Mouse (Mus musculus) spleen, adult 18-20 months (tissue): ENCODE measurements around the gene Spryd7.
A peak's percentile ranks its signal among the peaks of the same experiment; 100 is the strongest.

Experiments used
- DNase-seq, 2 experiments: peaks; one replicate each; pipeline ENCODE4 v3.0.0; 2022; ENCODE audit warnings: mixed read lengths in 2 of 2

Spryd7 gene

DNA sequence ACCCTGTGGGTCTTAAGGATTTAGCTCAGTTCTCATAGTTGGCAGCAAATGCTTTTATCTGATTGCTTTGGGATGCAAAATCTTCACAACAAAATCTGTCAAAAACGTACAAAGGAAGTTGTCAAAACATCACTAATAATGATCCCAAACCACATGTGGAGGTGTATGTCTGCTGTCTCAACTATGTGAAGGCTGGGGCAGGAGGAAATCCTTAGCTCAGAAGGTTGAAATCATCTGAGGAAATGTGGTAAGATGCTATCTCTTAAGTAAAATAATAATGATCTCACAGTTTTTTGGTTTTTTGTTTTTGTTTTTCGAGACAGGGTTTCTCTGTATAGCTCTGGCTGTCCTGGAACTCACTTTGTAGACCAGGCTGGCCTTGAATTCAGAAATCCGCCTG is 20.9 kb downstream of the Spryd7 start:
- DNase-seq = no peak

GRCm38 (mm10) chr14:61530966-61531365 is 25.7 kb downstream of the Spryd7 start:
- no peak for DNase-seq

DNA sequence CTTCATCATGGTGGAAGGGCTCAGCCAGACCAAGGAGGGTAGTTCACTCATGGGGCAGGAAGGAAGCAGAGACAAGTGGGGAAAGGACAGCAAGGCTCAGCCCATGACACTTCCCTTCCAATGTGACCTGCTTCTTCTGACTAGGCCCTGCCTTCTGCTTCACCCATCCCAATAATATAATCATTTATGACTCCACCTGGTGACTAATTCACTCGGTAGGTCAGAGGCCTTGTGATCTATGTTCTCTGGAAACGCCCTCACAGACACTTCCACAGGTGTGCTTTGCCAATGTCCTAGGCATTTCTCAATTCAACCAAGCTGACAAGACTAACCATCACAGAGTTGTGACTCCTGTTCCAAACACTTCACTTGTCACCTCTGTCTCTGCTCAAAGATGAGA is 26.3 kb downstream of the Spryd7 start:
- no peak for DNase-seq

GRCm38 (mm10) chr14:61529533-61529932 is 27.2 kb downstream of the Spryd7 start:
- DNase-seq = no peak

- no peak for DNase-seq
Observed at GRCm38 (mm10) chr14:61526006-61526405, 30.7 kb downstream of the Spryd7 start.

DNA sequence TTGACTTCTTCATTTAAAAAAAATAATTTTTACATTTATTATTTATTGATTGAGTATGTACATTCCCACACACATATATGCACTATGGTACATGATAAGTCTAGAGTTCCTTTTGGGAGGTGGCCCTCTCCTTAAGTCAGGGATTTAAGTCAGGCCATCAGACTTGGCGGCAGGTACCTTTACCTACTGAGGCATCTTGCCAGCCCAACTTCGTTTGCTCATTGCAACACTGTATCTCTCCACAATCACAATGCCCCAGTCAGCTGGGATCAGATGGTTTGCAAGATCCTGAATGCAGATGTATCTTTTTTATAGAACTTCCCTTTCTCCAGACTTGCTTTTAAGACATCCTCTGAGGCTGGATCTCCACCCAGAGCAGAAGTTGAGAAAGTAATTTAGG is 32.9 kb downstream of the Spryd7 start:
- no peak for DNase-seq

DNA sequence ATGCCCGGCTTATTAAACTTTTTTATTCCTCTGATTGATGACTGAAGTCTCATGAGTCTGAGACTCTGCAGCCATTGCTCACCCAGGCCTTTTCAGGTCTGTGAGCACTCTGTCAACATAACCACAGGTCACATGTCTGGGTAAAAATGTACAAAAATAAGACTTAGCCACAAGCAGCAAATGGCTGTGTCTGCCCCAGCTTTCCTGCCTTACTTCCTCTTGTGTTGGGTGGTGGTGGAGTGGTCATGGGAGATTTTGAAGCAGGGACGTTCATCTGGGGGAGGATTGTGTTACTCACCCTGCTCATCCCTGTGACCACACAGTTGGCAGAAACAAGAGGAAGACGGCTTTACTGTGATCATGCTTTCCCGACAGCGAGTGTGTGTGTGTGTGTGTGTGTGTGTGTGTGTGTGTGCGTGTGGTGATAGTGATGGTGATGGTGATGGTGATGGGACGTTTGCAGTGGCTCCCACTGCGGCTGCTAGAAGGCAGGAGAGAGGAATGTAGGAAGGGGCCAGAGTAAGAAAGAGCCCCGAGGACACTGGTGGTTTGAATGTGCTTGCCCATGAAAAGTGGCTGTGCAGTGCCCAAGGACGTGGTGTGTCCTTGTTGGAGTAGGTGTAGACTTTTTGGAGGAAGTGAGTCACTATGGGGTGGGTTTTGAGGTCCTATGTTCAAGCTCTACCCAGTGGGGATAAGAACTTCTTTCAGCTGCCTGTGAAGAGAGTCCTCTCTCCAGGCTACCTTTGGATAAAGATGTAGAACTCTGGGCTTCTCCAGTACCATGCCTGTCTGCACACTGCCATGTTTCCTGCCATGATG is 37.8 kb downstream of the Spryd7 start:
- DNase-seq = peak; percentile 13 to 14

DNA sequence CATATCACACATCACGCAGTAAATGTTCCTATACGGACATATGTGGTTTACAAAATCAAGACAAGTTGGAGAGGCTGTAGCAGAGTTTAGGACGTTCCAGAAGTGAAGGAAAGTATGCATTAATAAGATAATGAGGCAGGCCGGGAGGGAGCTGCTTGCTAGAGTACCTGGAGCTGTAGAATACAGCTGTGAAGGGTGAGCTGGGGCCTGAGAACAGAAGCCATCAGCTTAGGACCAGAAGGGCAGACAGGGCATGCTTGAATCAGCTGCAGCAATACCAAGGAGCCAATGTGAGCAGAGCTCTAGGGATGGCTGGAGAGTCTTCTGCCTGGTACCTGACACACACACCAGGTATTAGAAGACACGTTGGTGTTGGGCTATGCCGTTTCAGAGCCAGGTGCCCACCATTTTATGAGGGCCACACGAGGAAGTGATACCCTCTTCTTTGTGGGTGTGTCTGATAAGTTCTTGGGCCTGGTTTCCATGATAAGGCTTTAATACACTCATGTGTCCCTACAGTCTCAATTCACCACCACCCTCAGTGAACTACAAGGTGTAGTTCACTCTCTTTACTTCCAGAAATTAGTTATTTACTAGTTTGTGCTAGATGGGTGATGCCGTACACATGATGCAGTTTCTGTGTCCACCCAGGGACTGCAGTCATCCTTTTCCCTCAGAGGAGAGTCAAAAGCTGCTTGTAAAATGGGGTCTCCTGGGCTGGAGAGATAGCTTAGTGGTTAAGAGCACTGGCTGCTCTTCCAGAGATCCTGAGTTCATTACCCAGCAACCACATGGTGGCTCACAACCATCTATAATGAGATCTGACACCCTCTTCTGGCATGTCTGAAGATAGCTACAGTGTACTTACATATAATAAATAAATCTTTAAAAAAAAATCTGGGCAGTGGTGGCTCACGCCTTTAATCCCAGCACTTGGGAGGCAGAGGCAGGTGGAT is 39.9 kb downstream of the Spryd7 start:
- no peak for DNase-seq

DNA sequence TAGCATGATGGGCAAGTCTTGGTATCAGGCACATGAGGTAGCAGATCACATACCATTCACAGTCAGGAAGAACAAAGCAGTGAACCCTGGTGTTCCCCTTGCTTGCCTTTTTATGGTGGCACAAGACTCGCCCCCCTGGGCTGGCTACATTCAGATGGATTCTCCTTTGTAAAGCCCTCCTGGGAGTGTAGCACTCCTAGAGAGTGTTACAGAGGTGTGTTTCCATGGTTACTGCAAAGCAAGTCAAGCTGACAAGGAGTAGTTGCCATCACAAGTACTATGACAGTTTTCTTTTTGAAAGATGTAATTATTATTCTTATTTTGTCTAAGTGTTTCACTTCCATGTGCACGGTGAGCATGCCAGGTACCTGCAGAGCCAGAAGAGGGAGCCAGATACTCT is 45.2 kb downstream of the Spryd7 start:
- no peak for DNase-seq

DNA sequence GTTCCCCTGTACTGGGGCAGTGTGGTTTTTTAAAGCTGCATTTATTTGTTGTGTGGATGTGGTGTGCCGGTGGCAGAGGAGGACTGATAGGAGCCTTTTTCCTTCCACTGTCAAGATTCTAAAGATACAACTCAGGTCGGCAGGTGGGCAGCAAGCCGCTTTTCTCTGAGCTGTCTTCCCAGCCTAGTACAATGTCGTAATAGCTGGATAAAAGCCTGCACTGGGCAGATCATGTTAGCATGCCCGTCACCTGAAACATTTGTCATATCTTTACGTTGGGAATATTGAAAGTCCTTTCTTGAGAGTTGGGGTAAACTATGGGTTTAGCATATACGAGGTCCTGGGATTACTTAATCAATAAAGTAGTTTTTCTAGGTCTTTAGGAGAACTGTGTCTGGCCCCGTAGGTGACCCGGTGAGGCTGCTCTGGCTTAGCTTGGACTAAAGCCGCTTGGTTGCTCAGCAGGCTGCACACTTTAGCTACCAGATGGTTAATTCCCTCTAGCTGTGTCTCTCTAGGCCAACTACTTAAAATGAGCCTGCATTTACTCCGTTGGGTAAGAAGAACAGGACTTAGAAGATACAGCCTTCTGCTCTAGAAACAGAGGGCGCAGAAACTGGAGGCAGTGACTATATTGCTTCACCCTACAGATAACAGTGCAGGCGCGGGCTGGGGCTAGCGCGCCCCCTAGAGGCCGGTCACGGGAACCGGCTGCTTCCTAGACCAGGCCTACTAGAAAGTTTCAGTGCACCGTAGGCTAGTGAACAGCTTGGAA is 58.8 kb downstream of the Spryd7 start:
- DNase-seq = peak; percentile 52 to 66

GRCm38 (mm10) chr14:61493511-61494135 is 63.1 kb downstream of the Spryd7 start:
- DNase-seq = peak in 1 of 2 experiments; percentile 10
